Mouse (Mus musculus): ENCODE data around the gene Cdhr3. TPM values are rescaled to one million over a fixed set of nuclear protein-coding genes. Genes with fewer than 3 reads are reported as not detected.
A peak's percentile ranks its signal among the peaks of the same experiment; 100 is the strongest.

Gene Cdhr3
- polyA plus RNA-seq, 1 experiment, result 18.5 TPM

- TF ChIP-seq CTCF (IDR thresholded peaks at IDR 0.05; ENCODE audit: insufficient read depth, low read length) (no peak), POLR2A (IDR thresholded peaks at IDR 0.05; ENCODE audit: borderline replicate concordance, extremely low read depth, low read depth, low read length) (no peak)
- no peak for DNase-seq
- Histone ChIP-seq H3K4me1 (ENCODE audit: control insufficient read depth, insufficient read depth, low read length) (peaks cover 6% of the 10 kb centered on the region; the same call in 1 of the 2 replicates), H3K4me3 (replicated peaks; ENCODE audit: extremely low read depth, low read depth, low read length) (no peak overlapping the region)
- 32% methylated on average over 5 of the region's 5 CpGs for WGBS
Observed at GRCm38 (mm10) chr12:32998766-32999165, 93.9 kb downstream of the Cdhr3 start.

DNA sequence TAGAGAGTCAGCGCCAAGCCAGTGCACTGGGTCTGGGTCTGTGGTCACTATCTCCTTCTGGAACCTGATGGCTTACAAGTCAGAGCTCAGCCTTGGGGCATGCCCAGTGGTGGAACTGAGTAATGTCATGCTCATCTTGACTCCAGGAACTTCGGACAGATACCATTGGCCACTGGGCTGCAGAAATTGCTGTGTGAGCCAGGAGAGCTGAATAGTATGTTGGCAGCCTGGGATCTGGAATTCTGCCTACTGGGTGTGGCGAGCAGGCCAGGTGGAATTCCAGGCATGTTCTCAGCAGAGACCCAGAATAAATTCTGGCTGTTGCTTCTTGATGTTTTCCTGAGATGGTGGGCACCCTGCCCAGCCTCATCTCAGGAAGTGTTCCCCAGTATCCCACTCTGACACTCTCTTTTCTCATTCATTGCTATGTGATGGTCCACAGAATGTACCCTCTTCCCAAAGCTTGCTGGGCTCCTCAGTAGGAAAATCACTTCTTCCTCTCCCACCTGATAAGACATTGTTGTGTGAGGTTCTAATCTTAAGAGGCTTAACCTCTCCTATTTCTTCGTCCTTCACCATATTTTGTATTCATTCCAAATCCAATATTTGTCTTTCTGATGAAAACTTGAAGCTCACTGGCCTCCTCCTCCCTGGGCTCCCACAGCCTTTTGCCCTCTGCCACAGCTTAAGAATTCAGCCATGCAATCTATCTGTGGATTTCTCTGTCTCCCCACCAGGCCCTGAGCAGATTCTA, 97.4 kb downstream of the Cdhr3 start:
- Histone ChIP-seq H3K4me1 (ENCODE audit: control insufficient read depth, insufficient read depth, low read length) (peaks cover 6% of the 10 kb centered on the region; the same call in 1 of the 2 replicates), H3K4me3 (replicated peaks; ENCODE audit: extremely low read depth, low read depth, low read length) (no peak overlapping the region)
- TF ChIP-seq CTCF (IDR thresholded peaks at IDR 0.05; ENCODE audit: insufficient read depth, low read length), result 0 out of 2 replicates have a peak, but pooled peaks have one; percentile 6
- no peak for TF ChIP-seq POLR2A (IDR thresholded peaks at IDR 0.05; ENCODE audit: borderline replicate concordance, extremely low read depth, low read depth, low read length)
- peak; percentile 65 for DNase-seq
- 46% methylated on average over 4 of the region's 4 CpGs for WGBS

DNA sequence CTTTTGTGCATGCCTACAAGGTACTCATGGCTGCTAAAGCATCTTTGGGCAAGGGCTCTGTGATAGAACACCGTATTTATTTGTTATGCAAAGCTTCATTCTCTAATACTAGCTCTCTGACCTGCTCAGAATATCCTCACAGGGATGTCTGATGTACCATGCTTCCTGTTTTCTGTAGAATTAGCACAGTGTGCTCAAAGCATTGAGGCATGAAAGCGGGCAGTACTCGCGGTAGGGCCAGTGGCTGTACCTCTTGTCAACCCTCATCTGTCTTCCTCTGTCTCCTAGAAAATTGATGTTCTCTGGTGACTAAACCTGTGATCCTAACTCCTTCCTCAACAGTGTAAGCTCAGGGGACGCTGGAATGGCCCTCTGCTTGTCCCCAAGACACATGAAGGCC, 98.6 kb downstream of the Cdhr3 start:
- DNase-seq, result no peak
- TF ChIP-seq CTCF (IDR thresholded peaks at IDR 0.05; ENCODE audit: insufficient read depth, low read length) (no peak), POLR2A (IDR thresholded peaks at IDR 0.05; ENCODE audit: borderline replicate concordance, extremely low read depth, low read depth, low read length) (no peak)
- 74% methylated on average over 5 of the region's 5 CpGs for WGBS
- peaks cover 6% of the 10 kb centered on the region; the same call in 1 of the 2 replicates for H3K4me1 ChIP-seq (ENCODE audit: control insufficient read depth, insufficient read depth, low read length)
- H3K4me3 ChIP-seq (replicated peaks; ENCODE audit: extremely low read depth, low read depth, low read length), result no peak overlapping the region

- H3K4me3 ChIP-seq (replicated peaks; ENCODE audit: extremely low read depth, low read depth, low read length), result no peak overlapping the region
- 51% methylated on average over 12 of the region's 12 CpGs for WGBS
- no peak for TF ChIP-seq POLR2A (IDR thresholded peaks at IDR 0.05; ENCODE audit: borderline replicate concordance, extremely low read depth, low read depth, low read length)
- no peak for TF ChIP-seq CTCF (IDR thresholded peaks at IDR 0.05; ENCODE audit: insufficient read depth, low read length)
- no peak for DNase-seq
- peaks cover 3% of the 10 kb centered on the region; the same call in 1 of the 2 replicates for H3K4me1 ChIP-seq (ENCODE audit: control insufficient read depth, insufficient read depth, low read length)
Observed at GRCm38 (mm10) chr12:32989731-32990130, 102.9 kb downstream of the Cdhr3 start.

GRCm38 (mm10) chr12:32986284-32986683, 106.4 kb downstream of the Cdhr3 start:
- Histone ChIP-seq H3K4me1 (ENCODE audit: control insufficient read depth, insufficient read depth, low read length) (no peaks in the 10 kb centered on the region), H3K4me3 (replicated peaks; ENCODE audit: extremely low read depth, low read depth, low read length) (no peak overlapping the region)
- no peak for TF ChIP-seq POLR2A (IDR thresholded peaks at IDR 0.05; ENCODE audit: borderline replicate concordance, extremely low read depth, low read depth, low read length)
- no peak for TF ChIP-seq CTCF (IDR thresholded peaks at IDR 0.05; ENCODE audit: insufficient read depth, low read length)
- 36% methylated on average over 1 of the region's 1 CpGs for WGBS
- no peak for DNase-seq

Other genes starting within 250 kb of the Cdhr3 start
- gene Sypl, start 139.0 kb downstream of the Cdhr3 start, polyA plus RNA-seq (2012; rRNA removed), result 73.2 and 121 TPM in 2 replicates
- 43.5 and 47.8 TPM in 2 replicates for gene Atxn7l1, start 54.8 kb upstream of the Cdhr3 start, polyA plus RNA-seq (2012; rRNA removed)

Data from lung, adult 2 months (tissue).